Mouse (Mus musculus) thymus, postnatal 4 days (tissue): Measurements from ENCODE around the gene Gm44579.

ENCODE experiments used
- DNase-seq: peaks from one replicate; pipeline ENCODE4 v3.0.0; 2021

Gm44579 gene

GRCm38 (mm10) chr15:98220877-98221276 is at the start of gene Gm44579, which contains the start of gene Olfr287:
Gene Gm44579, minus strand, starts transcription at chr15:98220977.
Gene Olfr287, minus strand, starts transcription at chr15:98221056.
- no peak for DNase-seq

GRCm38 (mm10) chr15:98257776-98258175 is 37.0 kb upstream of the Gm44579 start:
- DNase-seq, result no peak

GRCm38 (mm10) chr15:98257193-98257592 is 36.4 kb upstream of the Gm44579 start, which contains the start of gene H1fnt:
Gene H1fnt, minus strand, starts transcription at chr15:98257293.
- DNase-seq, result no peak

- no peak for DNase-seq
Observed at GRCm38 (mm10) chr15:98256271-98256670, 35.5 kb upstream of the Gm44579 start.

- DNase-seq, result no peak
Observed at GRCm38 (mm10) chr15:98235442-98235841, 14.7 kb upstream of the Gm44579 start.

GRCm38 (mm10) chr15:98234350-98234749 is 13.6 kb upstream of the Gm44579 start, which contains the start of gene Olfr286:
Gene Olfr286, minus strand, starts transcription at chr15:98234450.
- DNase-seq, result no peak

- DNase-seq, result no peak
Observed at GRCm38 (mm10) chr15:98226096-98226495, 5.3 kb upstream of the Gm44579 start.

- peak; percentile 10 for DNase-seq
Observed at GRCm38 (mm10) chr15:98225610-98226009, 4.8 kb upstream of the Gm44579 start.

GRCm38 (mm10) chr15:98222377-98222776 is 1.6 kb upstream of the Gm44579 start:
- no peak for DNase-seq

- no peak for DNase-seq
Observed at GRCm38 (mm10) chr15:98214130-98214529, 6.6 kb downstream of the Gm44579 start.

GRCm38 (mm10) chr15:98213336-98213870 is 7.4 kb downstream of the Gm44579 start:
- no peak for DNase-seq

GRCm38 (mm10) chr15:98209676-98210075 is 11.1 kb downstream of the Gm44579 start:
- DNase-seq, result no peak

GRCm38 (mm10) chr15:98195442-98195841 is 25.3 kb downstream of the Gm44579 start, which contains the start of gene Olfr288:
Gene Olfr288, minus strand, starts transcription at chr15:98195542.
- DNase-seq, result no peak

GRCm38 (mm10) chr15:98184456-98184855 is 36.3 kb downstream of the Gm44579 start:
- DNase-seq, result no peak

GRCm38 (mm10) chr15:98181856-98182570 is 38.8 kb downstream of the Gm44579 start:
- DNase-seq, result no peak

GRCm38 (mm10) chr15:98181132-98181711 is 39.6 kb downstream of the Gm44579 start:
- DNase-seq, result peak; percentile 85

- DNase-seq, result no peak
Observed at GRCm38 (mm10) chr15:98180567-98181131, 40.1 kb downstream of the Gm44579 start.

GRCm38 (mm10) chr15:98177320-98177719 is 43.5 kb downstream of the Gm44579 start:
- no peak for DNase-seq

GRCm38 (mm10) chr15:98173821-98174220 is 47.0 kb downstream of the Gm44579 start:
- DNase-seq, result peak; percentile 18

GRCm38 (mm10) chr15:98172113-98172512 is 48.7 kb downstream of the Gm44579 start:
- DNase-seq, result no peak

- DNase-seq, result no peak
Observed at GRCm38 (mm10) chr15:98170917-98171316, 49.9 kb downstream of the Gm44579 start.

GRCm38 (mm10) chr15:98170365-98170764 is 50.4 kb downstream of the Gm44579 start:
- DNase-seq, result no peak

- DNase-seq, result peak; percentile 10
Observed at GRCm38 (mm10) chr15:98168622-98169004, 52.2 kb downstream of the Gm44579 start.
